Mouse (Mus musculus): ENCODE measurements at regions not wholly inside any gene's neighbourhood (a gene's known extent, or its start where the extent isn't known, plus 50 kb on each side); places are given as distances from the start of the nearest gene placed in this dataset.

DNA sequence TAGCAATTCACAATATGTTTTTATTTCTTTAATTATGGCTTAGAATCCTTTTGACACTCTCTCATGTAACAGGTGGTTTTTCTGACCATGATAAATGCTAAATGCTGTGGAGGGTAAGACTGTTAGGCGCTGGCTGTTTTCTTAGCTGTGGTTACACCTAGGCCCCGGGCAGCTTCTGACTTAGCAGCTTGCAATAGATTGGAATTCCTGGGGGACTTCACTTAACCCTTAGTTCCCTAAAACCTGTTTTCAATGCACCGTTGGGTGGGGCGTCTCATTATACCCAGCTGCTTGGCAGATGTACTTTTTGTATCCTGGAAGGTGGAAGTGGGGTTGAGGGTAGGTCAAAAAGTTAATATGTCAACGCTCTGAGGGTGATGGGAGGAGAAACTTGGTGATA, 704.2 kb upstream of the Car8 start:
- TF ChIP-seq CTCF (IDR thresholded peaks at IDR 0.05), result no peak
- no peak for TF ChIP-seq POLR2A (IDR thresholded peaks at IDR 0.05; ENCODE audit: insufficient read depth, low read depth, low read length)
